Comparison of ENCODE assay signal across 13 mouse cellular contexts in genomic region chr7:84339186-84339585, GRCm38 (mm10).
DNase-seq lines count a peak whose midpoint lies in the region; ATAC-seq and TF ChIP-seq lines count a peak whose summit lies in the region.
"Had no signal": no experiment of that assay in that cellular context is flagged by ENCODE, and none has a peak within 500 bp of the region (broad histone marks: within the 10 kb centered on the region; RNA-seq: fewer than 3 reads in every experiment).

No protein-coding gene starts in this region.

- no peak overlapping the region for H3K4me3 ChIP-seq in limb, embryonic 14.5 days (replicated peaks; ENCODE audit: low read length)
- H3K4me3 ChIP-seq in limb, embryonic 10.5 days = no peak overlapping the region
- no peak overlapping the region for H3K4me3 ChIP-seq in intestine, postnatal 0 days (ENCODE audit: low read depth, low read length)
- H3K4me3 ChIP-seq: liver, embryonic 13.5 days; stomach, embryonic 15.5 days had no signal

- TF ChIP-seq CTCF in intestine, postnatal 0 days (IDR thresholded peaks at IDR 0.05; ENCODE audit: low read depth) = no peak

- ATAC-seq in frontal cortex, adult (ENCODE audit: low TSS enrichment) = peak; percentile 22; the same call in 1 of the 2 replicates
- no peak for ATAC-seq in limb, embryonic 14.5 days (ENCODE audit: low FRiP score, low read depth)
- no peak for ATAC-seq in intestine, postnatal 0 days
- ATAC-seq: inflammation-experienced regulatory T-cells, adult 6 months had no signal

- H3K9ac ChIP-seq in limb, embryonic 14.5 days (ENCODE audit: low read depth, low read length, severe bottlenecking) = no peak overlapping the region
- no peak overlapping the region for H3K9ac ChIP-seq in intestine, postnatal 0 days (ENCODE audit: low read depth, low read length)
- H3K9ac ChIP-seq: liver, embryonic 13.5 days; stomach, embryonic 15.5 days had no signal

- no peak overlapping the region for H3K27ac ChIP-seq in limb, embryonic 14.5 days (replicated peaks; ENCODE audit: low read depth, low read length)
- H3K27ac ChIP-seq in limb, embryonic 10.5 days = no peak overlapping the region
- H3K27ac ChIP-seq in intestine, postnatal 0 days (ENCODE audit: low read depth, low read length) = peak overlapping the region; percentile 46
- H3K27ac ChIP-seq: liver, embryonic 13.5 days; stomach, embryonic 15.5 days had no signal

- no peak for TF ChIP-seq POLR2A in limb, embryonic 14.5 days (IDR thresholded peaks at IDR 0.05; ENCODE audit: borderline replicate concordance, extremely low read depth, insufficient read depth, insufficient read length)

- WGBS in limb, embryonic 14.5 days = 36% methylated on average over 1 of the region's 1 CpGs
- 92% methylated on average over 1 of the region's 1 CpGs for WGBS in limb, embryonic 10.5 days
- WGBS in intestine, postnatal 0 days = 53% methylated on average over 1 of the region's 1 CpGs

- peaks cover 5% of the 10 kb centered on the region; the same call in 1 of the 2 replicates for H3K9me3 ChIP-seq in limb, embryonic 14.5 days (ENCODE audit: control insufficient read depth, low read length)
- no peaks in the 10 kb centered on the region; the same call in 1 of the 2 replicates for H3K9me3 ChIP-seq in limb, embryonic 10.5 days (replicated peaks)
- no peaks in the 10 kb centered on the region for H3K9me3 ChIP-seq in intestine, postnatal 0 days (ENCODE audit: control insufficient read depth)
- H3K9me3 ChIP-seq: liver, embryonic 13.5 days; stomach, embryonic 15.5 days had no signal

- peaks cover 15% of the 10 kb centered on the region for H3K36me3 ChIP-seq in limb, embryonic 14.5 days (ENCODE audit: control insufficient read depth, insufficient read depth, low read length)
- peaks cover 27% of the 10 kb centered on the region for H3K36me3 ChIP-seq in limb, embryonic 10.5 days
- H3K36me3 ChIP-seq in intestine, postnatal 0 days (ENCODE audit: control insufficient read depth, insufficient read depth) = no peaks in the 10 kb centered on the region
- H3K36me3 ChIP-seq: liver, embryonic 13.5 days; stomach, embryonic 15.5 days had no signal

- H3K4me2 ChIP-seq in limb, embryonic 14.5 days (replicated peaks; ENCODE audit: low read depth, low read length, severe bottlenecking) = no peak overlapping the region
- H3K4me2 ChIP-seq in intestine, postnatal 0 days (replicated peaks; ENCODE audit: low read depth) = no peak overlapping the region
- H3K4me2 ChIP-seq: liver, embryonic 13.5 days; stomach, embryonic 15.5 days had no signal

- no peaks in the 10 kb centered on the region for H3K27me3 ChIP-seq in limb, embryonic 14.5 days (ENCODE audit: control insufficient read depth, insufficient read depth, low read length)
- no peaks in the 10 kb centered on the region for H3K27me3 ChIP-seq in limb, embryonic 10.5 days (ENCODE audit: low read depth, poor library complexity, severe bottlenecking)
- H3K27me3 ChIP-seq in intestine, postnatal 0 days (replicated peaks; ENCODE audit: control insufficient read depth, insufficient read depth, low read length) = no peaks in the 10 kb centered on the region
- H3K27me3 ChIP-seq: liver, embryonic 13.5 days; stomach, embryonic 15.5 days had no signal

- peaks cover 12% of the 10 kb centered on the region for H3K4me1 ChIP-seq in limb, embryonic 14.5 days (ENCODE audit: control insufficient read depth, insufficient read depth, low read length)
- no peaks in the 10 kb centered on the region for H3K4me1 ChIP-seq in limb, embryonic 10.5 days
- no peaks in the 10 kb centered on the region for H3K4me1 ChIP-seq in intestine, postnatal 0 days (replicated peaks; ENCODE audit: control insufficient read depth, insufficient read depth, low read length)
- H3K4me1 ChIP-seq: liver, embryonic 13.5 days had no signal

- no peak for DNase-seq in frontal cortex, postnatal 25 days (ENCODE audit: low spot score in 2 of 2)
- peak; percentile 43 for DNase-seq in limb, embryonic 14.5 days (ENCODE audit: low spot score)
- DNase-seq in limb, embryonic 10.5 days (ENCODE audit: low spot score) = no peak
- peak; percentile 14 for DNase-seq in adipocyte (ENCODE audit: low spot score)
- no peak for DNase-seq in thymus, postnatal 10 days (ENCODE audit: low spot score in 2 of 2)
- DNase-seq in layer of hippocampus, postnatal 14 days (ENCODE audit: low spot score in 2 of 2) = no peak
- DNase-seq: adrenal gland, postnatal 36 days; B cell, adult 2 months; liver, embryonic 13.5 days had no signal

Comparison
In these comparisons a context has a peak if more than half of its experiments do, and no peak if none do; other contexts are left out.
1. DNase-seq: peak in limb, embryonic 14.5 days (single experiment) and adipocyte (single experiment); none in frontal cortex, postnatal 25 days (0 of 2), limb, embryonic 10.5 days (single experiment), thymus, postnatal 10 days (0 of 2) and layer of hippocampus, postnatal 14 days (0 of 2).